Mouse (Mus musculus) midbrain, embryonic 12.5 days (tissue): ENCODE data around the gene Abhd16a. TPM values are rescaled to one million over a fixed set of nuclear protein-coding genes. Genes with fewer than 3 reads are reported as not detected.

Source experiments
- ATAC-seq: fragments of 200-750 bp; cut with Nextera tagmentation; 2 replicates; pipeline ENCODE4 v1.8.0; 2017; ENCODE audit warnings: low read depth, moderate TSS enrichment, moderate library complexity; ENCODE audit not compliant: low FRiP score
- H3K27ac ChIP-seq: fragments of 300-500 bp; sonication (generic); replicated peaks from 2 replicates; pipeline ENCODE4 v1.5.1; 2016; ENCODE audit warnings: mild to moderate bottlenecking
- H3K27me3 ChIP-seq: fragments of 300-500 bp; sonication (generic); 2 replicates; pipeline ENCODE4 v1.6.1; 2016; ENCODE audit warnings: mild to moderate bottlenecking
- H3K36me3 ChIP-seq: fragments of 300-500 bp; sonication (generic); 2 replicates; pipeline ENCODE4 v1.6.1; 2016
- H3K4me1 ChIP-seq: fragments of 300-500 bp; sonication (generic); 2 replicates; pipeline ENCODE4 v1.6.1; 2016
- H3K4me2 ChIP-seq: fragments of 300-500 bp; sonication (generic); replicated peaks from 2 replicates; pipeline ENCODE4 v1.6.1; 2016; ENCODE audit warnings: mild to moderate bottlenecking, moderate library complexity
- H3K4me3 ChIP-seq: fragments of 300-500 bp; sonication (generic); 2 replicates; pipeline ENCODE4 v1.5.1; 2016; ENCODE audit warnings: mild to moderate bottlenecking
- H3K9ac ChIP-seq: fragments of 300-500 bp; sonication (generic); replicated peaks from 2 replicates; pipeline ENCODE4 v1.6.1; 2016; ENCODE audit warnings: mild to moderate bottlenecking, moderate library complexity
- H3K9me3 ChIP-seq: fragments of 300-500 bp; sonication (generic); 2 replicates; pipeline ENCODE4 v1.6.1; 2016; ENCODE audit warnings: mild to moderate bottlenecking
- WGBS: fragments of 180-500 bp; shearing (Covaris S2); methylation state at CpG from one replicate; pipeline ENCODE4 v1.1.7; 2016; 5-methylcytosine and 5-hydroxymethylcytosine counted together
- polyA plus RNA-seq: library from polyadenylated mRNA; unstranded; fragments of >200 nt; fragmentation: Nextera tagmentation; extraction: Ambion mirVana; gene quantifications from 2 replicates; pipeline ENCODE4 v1.2.1, GENCODE M21; 2016

Gene Abhd16a
- polyA plus RNA-seq, 1 experiment from 2014 or later, result 72.3 TPM

DNA sequence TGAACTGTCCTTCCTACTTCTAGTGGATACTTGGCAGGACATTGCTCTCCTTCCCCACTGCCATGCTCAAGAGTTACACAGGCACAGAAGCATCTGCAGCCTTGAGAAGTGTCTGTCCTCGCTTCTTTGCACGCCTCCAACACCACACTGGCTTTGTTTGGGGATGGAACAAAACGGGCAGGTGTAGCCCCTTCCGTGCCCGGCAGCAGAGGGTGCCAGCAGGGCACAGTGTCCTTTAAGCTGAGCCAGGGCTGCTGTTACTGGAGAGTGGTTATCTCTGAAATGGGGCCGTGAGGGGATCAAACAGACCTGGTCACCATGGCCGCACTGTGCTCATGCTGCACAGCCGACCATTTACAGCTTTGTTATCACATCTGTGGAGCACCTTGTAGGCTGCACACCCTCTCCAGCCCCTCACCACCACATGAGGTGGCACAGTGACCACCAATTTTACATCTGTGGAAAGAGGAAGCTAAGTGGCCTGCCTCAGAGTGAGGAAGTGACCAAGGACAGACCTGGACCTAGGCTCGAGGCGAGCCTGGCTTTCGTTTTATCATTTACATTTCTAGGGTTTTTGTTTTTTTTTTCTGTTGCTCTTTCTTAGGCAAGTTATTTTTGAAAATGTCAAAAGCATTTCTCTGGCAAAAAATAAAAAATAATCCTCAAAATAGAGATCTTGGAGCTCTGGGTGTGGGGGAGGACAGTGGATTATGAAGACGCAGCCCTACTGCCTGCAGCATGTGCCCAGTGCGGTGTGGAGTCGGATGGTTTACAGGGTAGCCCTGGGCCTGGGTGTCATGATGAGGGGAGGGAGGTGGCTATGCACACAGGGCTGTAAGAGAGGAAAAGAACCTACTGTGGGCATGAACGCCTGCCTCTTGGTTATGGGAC, 5.7 kb downstream of the Abhd16a start:
- ATAC-seq, result no peak
- Histone ChIP-seq H3K27me3 (no peaks in the 10 kb centered on the region), H3K9ac (no peak overlapping the region), H3K4me2 (no peak overlapping the region), H3K4me3 (no peak overlapping the region), H3K36me3 (peaks cover 75% of the 10 kb centered on the region), H3K27ac (no peak overlapping the region), H3K4me1 (peaks cover 12% of the 10 kb centered on the region), H3K9me3 (no peaks in the 10 kb centered on the region)
- 91% methylated on average over 15 of the region's 15 CpGs for WGBS

DNA sequence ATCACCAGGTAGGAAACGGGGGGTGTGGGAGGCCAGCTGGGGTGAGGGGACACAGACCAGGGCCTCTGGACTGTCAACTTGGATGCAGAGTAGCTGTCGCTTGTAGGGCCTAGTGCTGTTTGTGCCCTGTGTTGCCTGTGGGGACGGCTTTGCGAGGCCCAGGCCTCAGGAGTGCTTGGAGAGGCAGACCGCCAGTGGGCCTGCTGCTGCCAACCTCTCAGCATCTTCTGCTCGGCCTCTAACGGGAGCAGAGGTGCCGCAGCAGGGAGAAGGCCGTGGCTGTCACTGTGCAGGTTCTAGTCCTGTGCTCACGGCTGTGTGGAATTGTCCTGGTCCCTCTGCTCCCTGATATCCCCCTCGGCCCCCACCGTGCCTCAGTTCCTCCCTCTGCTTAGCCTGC, 7.5 kb downstream of the Abhd16a start:
- no peak for ATAC-seq
- Histone ChIP-seq H3K4me2 (no peak overlapping the region), H3K9me3 (no peaks in the 10 kb centered on the region), H3K27me3 (no peaks in the 10 kb centered on the region), H3K4me3 (no peak overlapping the region), H3K9ac (0 out of 2 replicates have a peak overlapping the region, but pooled peaks have one; percentile 34), H3K36me3 (peaks cover 89% of the 10 kb centered on the region), H3K27ac (no peak overlapping the region), H3K4me1 (no peaks in the 10 kb centered on the region)
- WGBS, result 87% methylated on average over 12 of the region's 12 CpGs

DNA sequence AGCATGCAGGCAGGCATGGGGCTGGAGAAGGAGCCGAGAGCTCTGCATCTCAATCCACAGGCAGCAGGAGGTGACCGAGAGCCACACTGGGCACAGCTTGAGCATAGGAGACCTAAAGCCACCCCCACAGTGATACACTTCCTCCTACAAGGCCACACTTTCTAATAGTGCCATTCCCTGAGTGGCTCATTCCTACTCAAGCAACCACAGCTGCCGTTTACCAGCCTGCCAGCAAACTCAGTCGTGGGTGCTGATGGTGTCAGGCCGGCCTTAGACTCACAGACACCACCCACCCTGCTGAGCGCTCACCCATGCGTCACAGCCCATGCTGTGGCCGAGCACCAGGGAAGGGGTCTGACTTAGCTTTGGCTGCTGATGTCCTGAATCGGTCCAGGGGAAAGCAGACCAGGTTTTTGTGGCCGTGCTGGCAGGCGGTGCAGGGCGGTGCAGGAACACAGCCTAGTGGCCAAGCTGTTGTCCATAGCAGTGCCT, 8.1 kb downstream of the Abhd16a start:
- H3K4me1 ChIP-seq, result no peaks in the 10 kb centered on the region
- ATAC-seq, result no peak
- H3K9me3 ChIP-seq, result no peaks in the 10 kb centered on the region
- 71% methylated on average over 12 of the region's 12 CpGs for WGBS
- no peak overlapping the region for H3K27ac ChIP-seq
- H3K4me2 ChIP-seq, result no peak overlapping the region
- H3K4me3 ChIP-seq, result no peak overlapping the region
- H3K9ac ChIP-seq, result no peak overlapping the region
- no peaks in the 10 kb centered on the region for H3K27me3 ChIP-seq
- peaks cover 89% of the 10 kb centered on the region for H3K36me3 ChIP-seq

DNA sequence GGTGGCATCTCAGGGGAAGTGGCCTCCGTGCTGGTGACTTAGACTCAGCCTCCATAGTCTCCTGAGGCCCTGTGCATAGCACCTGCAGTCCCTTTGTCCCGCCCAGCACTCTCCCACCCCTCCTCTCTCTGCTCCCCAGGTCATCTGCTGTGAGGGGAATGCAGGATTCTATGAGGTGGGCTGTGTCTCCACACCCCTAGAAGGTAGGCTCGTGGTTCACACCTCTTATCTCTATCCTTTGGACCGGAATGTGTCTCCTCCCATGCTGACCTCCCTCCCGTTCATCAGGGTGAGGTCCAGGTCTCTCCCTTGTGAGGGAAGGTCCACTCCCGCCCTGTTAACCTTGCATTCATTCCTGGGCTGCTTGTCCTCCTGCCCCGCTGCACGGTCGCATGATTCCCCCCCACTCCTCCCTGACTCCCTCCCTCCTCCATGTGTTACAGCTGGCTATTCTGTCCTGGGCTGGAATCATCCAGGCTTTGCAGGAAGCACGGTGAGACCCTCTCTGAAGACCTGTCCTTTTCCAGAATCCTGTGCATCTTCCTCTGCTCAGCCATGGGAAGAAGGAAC, 11.2 kb downstream of the Abhd16a start:
- Histone ChIP-seq H3K27me3 (no peaks in the 10 kb centered on the region), H3K9me3 (no peaks in the 10 kb centered on the region), H3K27ac (no peak overlapping the region), H3K4me1 (no peaks in the 10 kb centered on the region), H3K9ac (no peak overlapping the region), H3K4me3 (no peak overlapping the region), H3K36me3 (peaks cover 84% of the 10 kb centered on the region), H3K4me2 (no peak overlapping the region)
- no peak for ATAC-seq
- WGBS, result 83% methylated on average over 10 of the region's 10 CpGs

DNA sequence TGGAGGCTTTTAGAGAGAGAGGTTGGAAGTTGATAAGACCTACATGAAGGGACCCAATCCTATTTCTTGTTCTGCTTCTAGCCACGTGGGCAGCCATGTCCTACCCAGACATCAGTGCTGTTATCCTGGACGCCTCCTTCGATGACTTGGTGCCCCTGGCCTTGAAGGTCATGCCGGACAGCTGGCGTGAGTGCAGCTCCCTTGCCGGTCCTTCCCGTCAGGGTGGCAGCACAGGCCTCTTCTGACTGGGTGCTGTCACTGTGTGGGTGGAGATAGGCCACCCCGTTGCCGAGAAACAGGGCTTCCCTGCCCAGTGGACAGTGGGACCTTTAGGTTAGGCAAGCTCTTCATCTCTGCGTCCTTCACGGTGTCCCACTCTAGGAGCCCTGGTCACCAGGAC, 12.1 kb downstream of the Abhd16a start:
- Histone ChIP-seq H3K9ac (no peak overlapping the region), H3K4me3 (no peak overlapping the region), H3K36me3 (peaks cover 77% of the 10 kb centered on the region), H3K27ac (no peak overlapping the region), H3K4me1 (peaks cover 8% of the 10 kb centered on the region), H3K27me3 (no peaks in the 10 kb centered on the region), H3K9me3 (no peaks in the 10 kb centered on the region), H3K4me2 (no peak overlapping the region)
- no peak for ATAC-seq
- WGBS, result 92% methylated on average over 11 of the region's 11 CpGs

DNA sequence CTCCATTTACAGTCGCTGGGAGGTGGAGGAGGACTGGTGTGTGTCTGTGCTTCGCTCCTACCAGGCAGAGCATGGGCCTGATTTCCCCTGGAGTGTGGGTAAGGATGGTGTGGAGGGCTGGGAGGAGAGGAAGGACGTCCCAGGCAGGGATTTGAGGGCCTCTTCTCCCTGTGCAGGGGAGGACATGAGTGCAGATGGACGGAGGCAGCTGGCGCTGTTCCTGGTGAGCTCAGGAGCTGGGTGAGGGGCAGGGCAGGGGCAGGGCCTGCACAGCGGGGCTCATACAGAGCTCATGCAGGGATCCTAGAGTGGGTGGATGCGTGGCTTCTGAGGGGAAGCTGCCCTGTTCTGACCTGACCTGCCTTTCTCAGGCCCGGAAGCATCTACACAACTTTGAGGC, 13.2 kb downstream of the Abhd16a start:
- no peak for ATAC-seq
- no peak overlapping the region for H3K4me2 ChIP-seq
- H3K4me1 ChIP-seq, result peaks cover 10% of the 10 kb centered on the region
- no peaks in the 10 kb centered on the region for H3K27me3 ChIP-seq
- no peak overlapping the region for H3K4me3 ChIP-seq
- no peak overlapping the region for H3K27ac ChIP-seq
- WGBS, result 80% methylated on average over 8 of the region's 8 CpGs
- no peaks in the 10 kb centered on the region for H3K9me3 ChIP-seq
- H3K36me3 ChIP-seq, result peaks cover 66% of the 10 kb centered on the region
- no peak overlapping the region for H3K9ac ChIP-seq

DNA sequence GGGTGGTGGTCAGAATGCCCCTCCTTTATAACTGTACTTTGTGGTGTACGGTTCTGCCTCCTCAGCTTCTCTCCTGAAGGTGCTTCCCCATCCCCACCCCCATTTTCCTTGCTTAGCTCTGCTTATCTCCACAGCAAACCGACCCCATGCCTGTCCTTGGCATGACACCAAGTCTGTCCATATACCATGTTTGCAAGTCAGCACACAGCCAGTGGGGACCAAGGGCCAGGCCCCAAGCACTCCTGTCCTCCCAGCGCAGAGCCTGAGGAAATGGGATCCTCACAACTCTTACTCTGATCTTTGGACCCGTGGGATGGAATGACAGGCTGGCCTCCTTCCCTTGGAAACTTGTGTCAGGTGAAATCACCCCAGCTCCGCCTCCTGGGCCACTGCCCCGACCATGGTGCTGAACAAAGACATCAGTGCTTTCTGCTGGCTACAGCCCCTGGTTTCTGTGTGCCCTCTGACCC, 14.2 kb downstream of the Abhd16a start:
- H3K4me2 ChIP-seq, result no peak overlapping the region
- no peaks in the 10 kb centered on the region for H3K9me3 ChIP-seq
- H3K4me3 ChIP-seq, result no peak overlapping the region
- peaks cover 56% of the 10 kb centered on the region for H3K36me3 ChIP-seq
- ATAC-seq, result no peak
- WGBS, result 74% methylated on average over 6 of the region's 6 CpGs
- no peak overlapping the region for H3K27ac ChIP-seq
- no peaks in the 10 kb centered on the region for H3K27me3 ChIP-seq
- H3K4me1 ChIP-seq, result peaks cover 10% of the 10 kb centered on the region
- H3K9ac ChIP-seq, result no peak overlapping the region

DNA sequence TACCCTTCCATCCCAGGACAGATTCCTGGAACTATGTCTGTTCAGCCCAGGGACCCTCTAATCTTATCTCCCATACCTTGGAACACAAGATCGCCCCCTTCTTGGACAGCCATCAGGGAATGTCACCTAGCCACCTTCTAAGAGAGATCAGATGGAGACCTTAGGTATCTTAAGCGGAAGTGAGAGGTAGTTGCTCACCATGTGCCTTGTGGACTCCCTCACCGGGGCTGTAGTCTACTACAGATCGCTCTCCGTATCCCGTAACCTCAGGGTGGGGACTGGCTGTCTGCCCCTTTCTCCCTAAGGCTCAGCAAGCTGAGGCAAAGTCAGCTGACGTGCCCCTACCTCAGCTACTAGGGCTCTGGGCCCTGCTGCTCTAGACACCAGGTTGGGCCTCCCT, 15.0 kb downstream of the Abhd16a start:
- WGBS, result 95% methylated on average over 7 of the region's 7 CpGs
- peaks cover 48% of the 10 kb centered on the region for H3K36me3 ChIP-seq
- no peak overlapping the region for H3K27ac ChIP-seq
- H3K4me2 ChIP-seq, result no peak overlapping the region
- no peak overlapping the region for H3K9ac ChIP-seq
- H3K9me3 ChIP-seq, result no peaks in the 10 kb centered on the region
- H3K27me3 ChIP-seq, result no peaks in the 10 kb centered on the region
- no peak overlapping the region for H3K4me3 ChIP-seq
- no peak for ATAC-seq
- H3K4me1 ChIP-seq, result peaks cover 10% of the 10 kb centered on the region

DNA sequence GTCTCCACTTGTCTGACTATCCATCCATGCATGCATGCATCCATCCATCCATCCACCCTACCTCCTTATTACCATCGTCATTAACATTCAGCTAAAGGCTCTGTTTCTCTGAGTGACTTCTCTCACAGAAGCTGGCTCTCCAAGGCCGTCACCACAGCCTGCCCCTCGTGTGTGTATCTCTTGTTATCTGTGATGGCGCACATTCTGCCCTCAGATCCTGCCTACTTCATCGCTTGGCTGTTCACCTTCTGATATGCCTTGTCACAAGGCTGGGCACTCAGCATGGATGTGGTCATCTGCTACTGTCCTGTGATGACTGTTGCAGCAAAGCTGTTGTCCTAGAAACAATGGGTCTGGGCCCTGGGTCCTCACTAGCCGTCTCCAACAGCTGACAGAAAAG, 15.7 kb downstream of the Abhd16a start:
- no peak overlapping the region for H3K4me2 ChIP-seq
- no peaks in the 10 kb centered on the region for H3K27me3 ChIP-seq
- no peak for ATAC-seq
- H3K4me3 ChIP-seq, result no peak overlapping the region
- no peak overlapping the region for H3K9ac ChIP-seq
- 76% methylated on average over 6 of the region's 6 CpGs for WGBS
- no peak overlapping the region for H3K27ac ChIP-seq
- peaks cover 10% of the 10 kb centered on the region for H3K4me1 ChIP-seq
- no peaks in the 10 kb centered on the region for H3K9me3 ChIP-seq
- peaks cover 41% of the 10 kb centered on the region for H3K36me3 ChIP-seq

DNA sequence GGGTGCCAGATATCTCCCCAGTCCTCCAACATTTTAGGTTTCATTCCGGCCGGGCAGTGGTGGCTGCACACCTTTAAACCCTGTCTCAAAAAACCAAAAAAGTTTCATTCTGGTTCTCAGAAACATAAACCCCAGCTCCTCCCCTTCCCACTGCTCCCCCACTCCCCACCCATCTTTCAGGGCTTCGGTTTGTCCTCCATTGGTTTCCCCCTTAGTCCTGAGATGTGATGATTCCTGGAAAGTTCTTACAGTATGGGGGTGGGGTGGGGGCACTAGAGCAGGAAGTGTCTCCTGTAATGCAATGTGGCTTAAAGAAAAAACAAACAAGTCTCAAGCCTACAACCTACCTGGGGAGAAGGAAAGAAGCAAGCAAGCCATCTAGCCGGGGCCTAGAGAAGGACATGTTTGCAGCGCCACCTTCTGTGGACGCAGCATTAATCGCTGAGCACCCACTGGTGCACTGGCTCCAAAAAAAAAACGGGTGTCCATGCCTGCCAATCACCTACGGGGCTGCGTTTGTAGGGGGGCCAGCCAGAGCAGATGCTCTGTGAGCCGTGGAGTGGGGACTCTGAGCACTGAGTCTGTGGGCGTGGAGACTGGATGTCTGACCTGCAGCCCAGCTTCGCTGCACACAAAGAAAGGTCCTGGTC, 16.8 kb downstream of the Abhd16a start:
- 24% methylated on average over 13 of the region's 13 CpGs for WGBS
- Histone ChIP-seq H3K4me1 (peaks cover 10% of the 10 kb centered on the region), H3K4me3 (0 out of 2 replicates have a peak overlapping the region, but pooled peaks have one; percentile 17), H3K9ac (0 out of 2 replicates have a peak overlapping the region, but pooled peaks have one; percentile 37), H3K36me3 (peaks cover 30% of the 10 kb centered on the region), H3K4me2 (peak overlapping the region; percentile 36), H3K27ac (no peak overlapping the region), H3K27me3 (no peaks in the 10 kb centered on the region), H3K9me3 (no peaks in the 10 kb centered on the region)
- ATAC-seq, result peak; percentile 12; the same call in 1 of the 2 replicates

DNA sequence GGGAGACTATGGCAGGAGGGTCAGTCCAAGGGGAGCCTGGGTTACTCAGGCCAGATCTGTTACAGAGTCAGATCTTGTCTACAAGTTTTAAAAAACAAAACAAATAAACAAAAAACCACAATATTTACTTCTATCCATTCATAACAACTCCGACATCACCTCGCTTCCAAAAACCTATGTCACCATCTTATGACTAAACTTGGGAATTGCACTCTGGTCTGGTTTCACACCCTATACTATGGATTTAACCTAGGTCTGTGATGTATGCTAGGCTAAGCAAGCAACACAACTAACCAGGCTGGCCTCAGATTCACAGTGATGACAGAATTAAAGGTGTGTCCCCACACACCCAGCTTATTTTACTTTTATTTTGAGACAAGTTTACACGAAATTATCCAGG, 17.5 kb downstream of the Abhd16a start:
- 0 out of 2 replicates have a peak overlapping the region, but pooled peaks have one; percentile 17 for H3K4me3 ChIP-seq
- 65% methylated on average over 3 of the region's 3 CpGs for WGBS
- H3K27ac ChIP-seq, result no peak overlapping the region
- no peaks in the 10 kb centered on the region for H3K9me3 ChIP-seq
- H3K9ac ChIP-seq, result no peak overlapping the region
- no peak overlapping the region for H3K4me2 ChIP-seq
- H3K36me3 ChIP-seq, result peaks cover 23% of the 10 kb centered on the region
- no peaks in the 10 kb centered on the region for H3K27me3 ChIP-seq
- ATAC-seq, result no peak
- peaks cover 10% of the 10 kb centered on the region for H3K4me1 ChIP-seq

DNA sequence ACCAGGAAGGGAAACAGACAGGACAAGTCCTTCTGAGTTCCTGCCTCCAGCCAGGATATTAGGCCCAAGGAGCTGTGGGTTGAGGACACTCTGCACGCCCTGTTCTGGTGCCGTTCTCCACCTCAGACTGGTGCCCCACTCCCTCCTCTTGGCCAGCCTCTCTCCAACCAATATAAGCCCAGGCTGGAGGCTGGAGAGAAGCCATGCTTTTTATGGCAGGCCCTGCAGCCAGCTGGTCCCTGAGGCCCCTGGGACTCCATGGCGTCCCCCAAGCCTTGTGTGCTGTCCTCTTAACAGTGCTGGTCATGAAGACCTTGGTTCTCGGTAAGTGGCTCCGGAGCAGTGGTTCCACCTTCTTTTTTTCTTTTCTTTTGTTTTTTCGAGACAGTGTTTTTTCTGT, 19.0 kb downstream of the Abhd16a start, which contains the start of gene Ly6g5c:
Gene Ly6g5c, plus strand, starts transcription at position 183 of the 400 bp plus-strand sequence.
- Histone ChIP-seq H3K9me3 (no peaks in the 10 kb centered on the region), H3K4me1 (peaks cover 10% of the 10 kb centered on the region), H3K4me2 (no peak within 1 kb of the TSS), H3K27me3 (no peaks in the 10 kb centered on the region), H3K9ac (no peak within 1 kb of the TSS), H3K27ac (no peak within 1 kb of the TSS), H3K36me3 (peaks cover 8% of the 10 kb centered on the region; the same call in 1 of the 2 replicates), H3K4me3 (no peak within 1 kb of the TSS)
- ATAC-seq, result no peak
- 85% methylated on average over 6 of the region's 6 CpGs for WGBS
